Mouse (Mus musculus) layer of hippocampus, adult 18-20 months (tissue): ENCODE results near the gene Ermard. TPM values are rescaled to one million over a fixed set of nuclear protein-coding genes. Genes with fewer than 3 reads are reported as not detected.
A peak's percentile ranks its signal among the peaks of the same experiment; 100 is the strongest.
"Not testable (repeated sequence)": the region's sequence is repeated elsewhere in the genome, so short reads cannot be mapped to it uniquely, and the experiment has no call there.

ENCODE experiments used
- DNase-seq, 2 experiments: peaks; one replicate each; pipeline ENCODE4 v3.0.0; 2022; ENCODE audit warnings: low spot score in 2 of 2
- long read RNA-seq: library from polyadenylated mRNA; stranded (forward); transcript quantifications from one replicate; pipeline ENCODE4 v2.0.0, GENCODE M21; 2021
- total RNA-seq, 2 experiments: library from RNA; stranded (reverse); gene quantifications; 2 replicates each; pipeline ENCODE4 v1.2.3; 2021

Ermard gene
- total RNA-seq: 10 to 100 TPM; 51.9 to 52.9 TPM
- long read RNA-seq, partial matches to known transcripts: 1 of 18 reads
- long read RNA-seq, other reads (novel, unspliced or antisense): 15 of 18 reads

DNA sequence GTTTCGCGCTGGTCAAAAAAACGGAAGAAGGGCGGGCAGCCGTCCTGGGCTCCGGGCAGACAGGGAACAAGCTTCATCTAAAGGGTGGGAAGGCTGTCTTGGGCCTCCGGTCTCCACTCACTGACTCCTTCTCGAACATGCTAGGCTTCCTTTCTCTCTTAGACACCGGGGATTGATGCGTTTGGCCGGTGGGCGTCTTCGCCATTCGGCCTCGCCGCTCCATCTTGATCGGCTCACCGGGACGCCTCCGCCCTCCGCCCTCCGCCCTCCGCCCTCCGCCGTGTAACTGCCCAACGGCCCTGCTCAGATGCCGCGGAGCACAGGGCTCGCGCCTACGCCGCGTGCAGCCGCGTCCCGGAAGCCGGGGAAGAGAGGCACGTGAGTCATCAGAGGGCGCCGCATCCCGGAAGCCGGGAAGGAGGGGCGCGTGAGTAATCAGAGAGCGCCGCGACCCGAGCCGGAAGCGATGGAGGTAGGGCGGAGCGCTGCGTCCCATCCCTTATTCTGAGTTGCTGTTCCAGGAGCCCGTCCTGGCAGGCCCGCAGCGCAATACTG lies at the start of gene Ermard, which contains the start of the genes Tcte3 and Gm3448:
Ermard (plus strand) TSS at position 34 of the 555 bp plus-strand sequence.
Tcte3 (minus strand) TSS at position 314 of the 555 bp plus-strand sequence.
Gm3448 (minus strand) TSS at position 363 of the 555 bp plus-strand sequence.
- DNase-seq: peak in 1 of 2 experiments; percentile 36

- not testable (repeated sequence) for DNase-seq
These were observed 48.4 kb upstream of the Ermard start for GRCm38 (mm10) chr17:14992522-14993138.

DNA sequence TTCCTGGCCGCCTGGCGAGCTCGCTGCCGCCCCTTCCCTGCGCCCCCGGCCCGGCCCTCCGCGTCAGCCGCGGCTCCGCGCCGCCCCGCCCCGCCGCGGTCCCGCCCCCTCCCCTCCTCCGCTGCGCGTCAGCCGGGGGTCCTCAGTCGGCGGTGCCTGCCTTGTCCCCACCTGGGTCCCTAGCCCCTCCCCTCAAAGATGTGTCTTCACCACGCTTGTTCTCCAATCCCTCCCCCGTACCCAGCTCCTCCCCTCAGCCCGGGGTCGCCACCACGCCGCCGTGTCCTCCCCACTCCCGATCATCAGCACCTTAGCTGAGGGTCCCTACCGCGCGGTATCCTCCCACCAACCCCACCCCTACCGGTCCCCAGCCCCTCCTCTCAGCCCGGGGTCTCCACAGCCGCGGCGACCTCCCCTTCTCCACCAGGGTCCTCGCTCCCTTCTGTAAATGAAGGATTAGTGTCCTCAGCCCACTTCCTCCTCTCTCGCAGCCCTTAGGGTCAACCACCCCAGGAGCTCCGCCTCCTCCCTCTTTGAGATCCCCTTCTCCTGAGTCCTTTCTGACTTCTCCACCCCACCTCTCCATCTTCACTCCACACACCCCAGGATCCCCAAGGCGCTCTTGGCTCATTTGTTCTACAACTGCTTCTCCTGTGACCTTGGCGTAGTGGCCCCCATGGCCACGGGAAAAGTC lies 47.7 kb upstream of the Ermard start:
- DNase-seq: not testable (repeated sequence)

GRCm38 (mm10) chr17:14994140-14994539 lies 46.9 kb upstream of the Ermard start:
- not testable (repeated sequence) for DNase-seq

GRCm38 (mm10) chr17:15000047-15000446 lies 41.0 kb upstream of the Ermard start:
- DNase-seq: not testable (repeated sequence)

DNA sequence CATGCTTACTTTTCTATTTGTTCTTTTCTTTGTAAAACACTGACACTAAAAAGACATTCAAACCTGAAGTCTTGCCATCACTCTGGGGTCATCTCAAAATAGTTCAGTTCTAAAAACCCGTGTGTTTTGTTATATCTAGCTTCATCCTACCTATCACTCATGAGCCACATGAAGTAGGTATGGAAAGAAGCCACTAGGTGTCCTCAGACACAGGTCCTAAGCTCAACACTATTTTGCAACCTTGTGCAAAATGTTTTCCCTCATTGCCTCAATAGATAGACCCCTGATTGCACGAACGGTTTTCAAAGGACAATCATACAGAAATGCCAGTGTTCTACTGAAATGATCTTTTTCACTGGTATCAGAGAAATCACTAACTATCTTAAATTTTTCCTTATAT lies 31.9 kb upstream of the Ermard start:
- not testable (repeated sequence) for DNase-seq

DNA sequence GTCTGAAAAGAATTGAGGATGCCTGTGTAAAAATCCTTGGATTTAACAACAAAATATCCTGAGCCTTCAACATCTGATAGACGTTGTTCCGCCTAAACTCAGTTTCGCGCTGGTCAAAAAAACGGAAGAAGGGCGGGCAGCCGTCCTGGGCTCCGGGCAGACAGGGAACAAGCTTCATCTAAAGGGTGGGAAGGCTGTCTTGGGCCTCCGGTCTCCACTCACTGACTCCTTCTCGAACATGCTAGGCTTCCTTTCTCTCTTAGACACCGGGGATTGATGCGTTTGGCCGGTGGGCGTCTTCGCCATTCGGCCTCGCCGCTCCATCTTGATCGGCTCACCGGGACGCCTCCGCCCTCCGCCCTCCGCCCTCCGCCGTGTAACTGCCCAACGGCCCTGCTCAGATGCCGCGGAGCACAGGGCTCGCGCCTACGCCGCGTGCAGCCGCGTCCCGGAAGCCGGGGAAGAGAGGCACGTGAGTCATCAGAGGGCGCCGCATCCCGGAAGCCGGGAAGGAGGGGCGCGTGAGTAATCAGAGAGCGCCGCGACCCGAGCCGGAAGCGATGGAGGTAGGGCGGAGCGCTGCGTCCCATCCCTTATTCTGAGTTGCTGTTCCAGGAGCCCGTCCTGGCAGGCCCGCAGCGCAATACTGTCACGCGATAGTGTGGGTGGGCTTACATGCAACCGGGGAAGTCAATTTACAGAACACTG lies 31.1 kb upstream of the Ermard start, which contains the start of gene Gm3435:
Gm3435 (plus strand) TSS at position 471 of the 708 bp plus-strand sequence.
- not testable (repeated sequence) for DNase-seq

- DNase-seq: peak in 1 of 2 experiments; percentile 29
These were observed 19.3 kb upstream of the Ermard start for GRCm38 (mm10) chr17:15021503-15022220.

- DNase-seq: not testable (repeated sequence)
These were observed 17.0 kb upstream of the Ermard start for GRCm38 (mm10) chr17:15023878-15024492.

- not testable (repeated sequence) for DNase-seq
These were observed 16.4 kb upstream of the Ermard start for GRCm38 (mm10) chr17:15024502-15025193.

DNA sequence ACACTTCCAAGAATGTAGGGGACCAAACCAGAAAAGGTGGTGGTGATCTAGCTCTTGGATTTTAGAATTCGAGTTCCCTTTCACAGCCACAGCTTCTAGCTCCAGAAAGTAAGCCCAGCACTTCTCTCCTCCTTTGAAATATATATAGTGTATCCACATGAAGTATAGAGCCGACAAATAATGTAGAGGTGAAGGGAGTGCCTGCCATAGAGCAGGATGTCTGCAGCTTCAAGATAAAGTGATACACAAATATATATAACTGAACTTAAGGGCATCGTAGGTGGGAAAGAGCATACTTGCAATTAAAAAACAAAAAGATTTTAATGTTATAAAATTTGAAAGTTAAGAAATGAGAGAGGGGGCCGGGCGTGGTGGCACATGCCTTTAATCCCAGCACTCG lies 15.5 kb upstream of the Ermard start:
- DNase-seq: not testable (repeated sequence)

DNA sequence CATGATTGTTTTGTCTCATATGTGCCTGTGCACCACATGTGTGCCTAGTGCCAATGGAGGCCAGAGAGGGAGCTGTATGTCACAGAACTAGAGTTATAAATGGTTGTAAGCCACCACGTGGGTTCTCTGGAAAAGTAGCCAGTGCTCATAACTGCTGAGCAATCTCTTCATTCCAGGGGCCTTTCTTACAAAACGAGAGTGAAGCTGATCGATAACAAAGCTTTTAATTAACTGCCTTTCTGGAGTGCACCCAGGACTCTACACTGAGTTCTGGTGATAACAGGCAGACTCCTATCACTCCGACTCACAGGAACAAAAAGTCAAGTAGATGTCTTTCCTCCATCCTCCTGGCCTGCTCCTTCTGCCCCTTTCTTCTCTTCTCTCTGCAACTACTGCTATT lies 9.6 kb upstream of the Ermard start:
- not testable (repeated sequence) for DNase-seq

DNA sequence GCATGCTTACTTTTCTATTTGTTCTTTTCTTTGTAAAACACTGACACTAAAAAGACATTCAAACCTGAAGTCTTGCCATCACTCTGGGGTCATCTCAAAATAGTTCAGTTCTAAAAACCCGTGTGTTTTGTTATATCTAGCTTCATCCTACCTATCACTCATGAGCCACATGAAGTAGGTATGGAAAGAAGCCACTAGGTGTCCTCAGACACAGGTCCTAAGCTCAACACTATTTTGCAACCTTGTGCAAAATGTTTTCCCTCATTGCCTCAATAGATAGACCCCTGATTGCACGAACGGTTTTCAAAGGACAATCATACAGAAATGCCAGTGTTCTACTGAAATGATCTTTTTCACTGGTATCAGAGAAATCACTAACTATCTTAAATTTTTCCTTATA lies 553 bp upstream of the Ermard start:
- DNase-seq: not testable (repeated sequence)

DNA sequence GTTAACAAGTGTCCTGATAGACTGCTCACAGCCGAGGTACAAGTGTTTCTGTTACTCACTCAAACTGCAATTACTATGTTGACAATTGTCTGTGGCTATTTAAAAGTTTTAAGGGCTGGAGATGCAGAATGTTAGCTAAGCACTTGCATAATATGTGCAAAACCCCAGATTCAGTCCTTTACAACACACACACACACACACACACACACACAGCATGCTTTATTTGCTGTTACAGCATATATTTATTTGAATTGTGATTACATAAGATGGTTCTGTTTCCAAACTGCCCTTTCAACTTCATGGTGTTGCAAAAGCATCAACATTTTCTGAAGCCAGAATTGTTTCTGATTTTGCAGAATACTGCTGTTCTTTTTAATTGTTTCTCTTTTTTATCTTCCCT lies 9.3 kb downstream of the Ermard start:
- not testable (repeated sequence) for DNase-seq

DNA sequence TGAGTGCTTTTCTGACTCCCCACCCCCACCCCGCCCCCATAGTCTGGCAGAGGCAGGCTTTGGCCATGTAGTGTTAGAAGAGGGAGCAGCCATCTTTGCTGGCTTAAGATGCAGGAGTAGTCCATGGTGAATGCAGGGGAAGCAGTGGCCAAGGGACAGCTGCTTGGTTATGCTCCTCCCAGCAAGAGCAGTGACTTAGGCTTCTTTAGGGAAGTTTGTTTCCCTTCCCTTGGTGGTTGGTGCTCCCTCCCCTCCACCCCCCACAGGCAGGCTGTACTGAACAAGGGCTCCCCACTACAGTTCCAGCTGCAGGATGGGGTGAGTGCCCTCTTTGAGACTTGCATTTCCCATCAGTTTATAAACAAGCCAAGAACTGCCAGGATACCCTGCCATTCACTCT lies 11.8 kb downstream of the Ermard start:
- DNase-seq: not testable (repeated sequence)

- not testable (repeated sequence) for DNase-seq
These were observed 12.3 kb downstream of the Ermard start for GRCm38 (mm10) chr17:15053183-15053828.

DNA sequence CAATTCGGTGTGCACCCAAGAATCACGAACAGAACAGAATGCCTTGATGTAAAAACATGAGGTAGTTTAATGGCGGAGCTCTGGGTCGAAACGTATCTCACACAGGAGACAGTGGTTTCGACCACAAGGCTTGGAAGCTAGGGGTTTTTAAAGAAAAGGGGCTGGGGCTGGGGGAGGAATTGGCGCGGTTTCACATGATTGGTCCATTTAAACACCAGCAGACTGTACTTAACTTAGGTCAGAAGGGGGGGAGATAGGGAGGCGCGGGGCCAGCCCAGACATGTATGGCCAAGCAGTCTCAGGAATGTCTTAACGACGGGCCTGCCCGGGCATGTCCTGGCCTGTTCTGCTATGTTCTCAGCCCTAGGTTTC lies 12.8 kb downstream of the Ermard start:
- DNase-seq: not testable (repeated sequence)

- DNase-seq: peak; percentile 81 to 95
These were observed 14.9 kb downstream of the Ermard start for GRCm38 (mm10) chr17:15055925-15056324.

- no peak for DNase-seq
These were observed 17.2 kb downstream of the Ermard start for GRCm38 (mm10) chr17:15058161-15058591.
